Mouse (Mus musculus) midbrain, embryonic 16.5 days (tissue): ENCODE results near the gene Dhx57. TPM values are rescaled to one million over a fixed set of nuclear protein-coding genes. Genes with fewer than 3 reads are reported as not detected.
"Not testable (repeated sequence)": the region's sequence is repeated elsewhere in the genome, so short reads cannot be mapped to it uniquely, and the experiment has no call there.

ENCODE experiments used
- ATAC-seq: fragments of 200-750 bp; cut with Nextera tagmentation; 2 replicates; pipeline ENCODE4 v1.8.0; 2017; ENCODE audit warnings: moderate TSS enrichment
- H3K27ac ChIP-seq: fragments of 300-500 bp; sonication (generic); 2 replicates; pipeline ENCODE4 v1.5.1; 2014; ENCODE audit warnings: mild to moderate bottlenecking, low read length, mixed read lengths
- H3K27me3 ChIP-seq: fragments of 300-500 bp; sonication (generic); 2 replicates; pipeline ENCODE4 v1.6.1; 2014; ENCODE audit warnings: low read depth, low read length, mixed read lengths; ENCODE audit not compliant: control insufficient read depth, insufficient read depth
- H3K36me3 ChIP-seq: fragments of 300-500 bp; sonication (generic); 2 replicates; pipeline ENCODE4 v1.6.1; 2014; ENCODE audit warnings: mild to moderate bottlenecking, low read length, moderate library complexity, mixed read lengths; ENCODE audit not compliant: control insufficient read depth, insufficient read depth
- H3K4me1 ChIP-seq: fragments of 300-500 bp; sonication (generic); 2 replicates; pipeline ENCODE4 v1.6.1; 2014; ENCODE audit warnings: mild to moderate bottlenecking, low read length, mixed read lengths; ENCODE audit not compliant: control insufficient read depth, insufficient read depth
- H3K4me2 ChIP-seq: fragments of 300-500 bp; sonication (generic); 2 replicates; pipeline ENCODE4 v1.6.1; 2014; ENCODE audit warnings: mild to moderate bottlenecking, low read length, mixed read lengths
- H3K4me3 ChIP-seq: fragments of 300-500 bp; sonication (generic); 2 replicates; pipeline ENCODE4 v1.5.1; 2014; ENCODE audit warnings: low read depth, mild to moderate bottlenecking, low read length, moderate library complexity, mixed read lengths
- H3K9ac ChIP-seq: fragments of 300-500 bp; sonication (generic); 2 replicates; pipeline ENCODE4 v1.6.1; 2014; ENCODE audit warnings: low read depth, low read length, mixed read lengths
- H3K9me3 ChIP-seq: fragments of 300-500 bp; sonication (generic); replicated peaks from 2 replicates; pipeline ENCODE4 v1.6.1; 2014; ENCODE audit warnings: mild to moderate bottlenecking, low read length, mixed read lengths; ENCODE audit not compliant: control insufficient read depth, poor library complexity, severe bottlenecking
- WGBS: fragments of 180-500 bp; shearing (Covaris S2); extraction: QIAGEN DNeasy Blood & Tissue Kit; methylation state at CpG from one replicate; pipeline ENCODE4 v1.1.7; 2014; 5-methylcytosine and 5-hydroxymethylcytosine counted together
- polyA plus RNA-seq: library from polyadenylated mRNA; unstranded; fragments of >200 nt; fragmentation: Nextera tagmentation; extraction: Ambion mirVana; gene quantifications from 2 replicates; pipeline ENCODE4 v1.2.1, GENCODE M21; 2015

Dhx57 gene
- polyA plus RNA-seq, 1 experiment from 2014 or later = 57.0 TPM

DNA sequence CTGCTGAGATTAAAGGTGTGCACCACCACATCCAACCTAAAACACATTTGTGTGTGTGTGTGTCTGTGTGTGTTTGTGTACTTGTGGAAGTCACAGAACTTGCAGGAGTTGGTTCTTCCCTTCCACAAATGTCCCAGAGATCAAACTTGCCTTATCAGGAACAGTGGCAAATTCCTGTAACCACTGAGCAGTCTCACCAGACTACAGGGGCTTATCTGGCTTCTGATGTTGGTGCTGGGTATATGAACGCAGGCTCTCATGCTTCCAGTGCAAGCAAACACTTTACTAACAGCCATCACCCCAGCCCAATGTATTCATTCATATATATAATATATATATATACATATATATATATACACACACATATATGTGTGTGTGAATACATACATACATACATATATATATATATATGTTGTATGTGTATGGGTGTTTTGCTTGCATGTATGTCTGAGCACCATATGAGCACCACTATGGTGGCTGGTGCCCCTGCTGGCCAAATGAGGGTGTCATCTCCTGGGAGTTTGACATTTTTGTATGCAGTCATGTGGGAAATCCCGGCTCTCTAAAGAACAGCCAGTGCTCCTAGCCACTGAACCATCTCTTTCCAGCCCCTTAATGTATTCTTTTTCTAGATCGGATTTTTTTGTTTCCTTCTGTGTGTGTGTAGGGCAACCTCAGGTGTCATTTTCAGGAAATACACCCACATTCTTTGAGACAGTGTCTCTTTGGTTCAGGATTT, 68.2 kb downstream of the Dhx57 start:
- Histone ChIP-seq H3K36me3 (no peaks in the 10 kb centered on the region), H3K9ac (no peak overlapping the region)
- WGBS = 58% methylated on average over 3 of the region's 3 CpGs

GRCm38 (mm10) chr17:80221202-80221601, 69.1 kb downstream of the Dhx57 start:
- no peaks in the 10 kb centered on the region for H3K36me3 ChIP-seq
- H3K4me1 ChIP-seq = peaks cover 5% of the 10 kb centered on the region; the same call in 1 of the 2 replicates
- no peaks in the 10 kb centered on the region for H3K9me3 ChIP-seq
- no peak for ATAC-seq
- H3K4me2 ChIP-seq = no peak overlapping the region
- H3K27me3 ChIP-seq = no peaks in the 10 kb centered on the region
- no peak overlapping the region for H3K4me3 ChIP-seq
- 73% methylated on average over 9 of the region's 9 CpGs for WGBS
- H3K9ac ChIP-seq = no peak overlapping the region
- H3K27ac ChIP-seq = no peak overlapping the region

More for the DNA sequence above, 68.2 kb downstream of the Dhx57 start:
- Histone ChIP-seq H3K27me3 (no peaks in the 10 kb centered on the region), H3K27ac (no peak overlapping the region), H3K4me3 (no peak overlapping the region), H3K4me1 (peaks cover 5% of the 10 kb centered on the region; the same call in 1 of the 2 replicates), H3K9me3 (no peaks in the 10 kb centered on the region), H3K4me2 (no peak overlapping the region)
- no peak for ATAC-seq

DNA sequence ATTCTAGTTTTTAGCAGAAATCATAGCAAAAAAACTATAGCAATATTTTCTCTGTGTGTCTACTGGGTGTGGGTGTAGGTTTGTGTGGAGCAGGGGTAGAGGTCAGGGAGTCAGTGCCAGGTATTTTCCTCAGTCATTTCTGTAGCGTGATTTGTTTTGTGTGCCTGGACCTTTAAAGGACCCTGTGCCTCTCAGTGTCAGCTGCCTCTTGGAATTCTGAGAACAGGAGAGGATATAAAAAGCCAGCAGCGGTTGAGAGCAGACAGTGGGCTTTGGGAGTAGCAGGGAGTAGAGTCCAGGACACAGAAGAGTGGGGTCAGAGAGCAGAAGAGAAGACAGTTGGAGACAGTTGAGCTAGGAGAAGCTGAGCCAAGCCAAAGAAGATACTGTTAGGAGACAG, 70.1 kb downstream of the Dhx57 start:
- H3K27me3 ChIP-seq = no peaks in the 10 kb centered on the region
- 87% methylated on average over 2 of the region's 2 CpGs for WGBS
- H3K4me1 ChIP-seq = peaks cover 5% of the 10 kb centered on the region; the same call in 1 of the 2 replicates
- H3K4me3 ChIP-seq = no peak overlapping the region
- ATAC-seq = no peak
- no peak overlapping the region for H3K27ac ChIP-seq
- no peak overlapping the region for H3K4me2 ChIP-seq
- no peak overlapping the region for H3K9ac ChIP-seq
- no peaks in the 10 kb centered on the region for H3K9me3 ChIP-seq
- no peaks in the 10 kb centered on the region for H3K36me3 ChIP-seq

DNA sequence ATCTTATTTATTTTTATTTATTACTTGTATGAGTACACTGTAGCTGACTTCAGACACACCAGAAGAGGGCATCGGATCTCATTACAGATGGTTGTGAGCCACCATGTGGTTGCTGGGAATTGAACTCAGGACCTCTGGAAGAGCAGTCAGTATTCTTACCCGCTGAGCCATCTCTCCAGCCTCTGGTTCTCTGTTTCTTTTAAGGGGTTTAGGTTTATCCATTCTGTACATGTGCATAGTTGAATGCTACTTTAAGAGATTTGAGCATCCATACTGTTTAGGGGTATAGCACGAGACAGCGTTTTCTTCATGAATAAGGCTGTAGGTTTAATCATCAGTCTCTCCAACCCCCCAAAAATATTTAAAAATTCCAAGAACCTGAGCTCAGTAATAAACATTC, 76.3 kb downstream of the Dhx57 start:
- not testable (repeated sequence) for H3K9me3 ChIP-seq, H3K27ac ChIP-seq, H3K4me1 ChIP-seq, ATAC-seq, H3K4me2 ChIP-seq, H3K4me3 ChIP-seq, H3K9ac ChIP-seq, H3K36me3 ChIP-seq, H3K27me3 ChIP-seq
- WGBS = 92% methylated on average over 4 of the region's 4 CpGs

DNA sequence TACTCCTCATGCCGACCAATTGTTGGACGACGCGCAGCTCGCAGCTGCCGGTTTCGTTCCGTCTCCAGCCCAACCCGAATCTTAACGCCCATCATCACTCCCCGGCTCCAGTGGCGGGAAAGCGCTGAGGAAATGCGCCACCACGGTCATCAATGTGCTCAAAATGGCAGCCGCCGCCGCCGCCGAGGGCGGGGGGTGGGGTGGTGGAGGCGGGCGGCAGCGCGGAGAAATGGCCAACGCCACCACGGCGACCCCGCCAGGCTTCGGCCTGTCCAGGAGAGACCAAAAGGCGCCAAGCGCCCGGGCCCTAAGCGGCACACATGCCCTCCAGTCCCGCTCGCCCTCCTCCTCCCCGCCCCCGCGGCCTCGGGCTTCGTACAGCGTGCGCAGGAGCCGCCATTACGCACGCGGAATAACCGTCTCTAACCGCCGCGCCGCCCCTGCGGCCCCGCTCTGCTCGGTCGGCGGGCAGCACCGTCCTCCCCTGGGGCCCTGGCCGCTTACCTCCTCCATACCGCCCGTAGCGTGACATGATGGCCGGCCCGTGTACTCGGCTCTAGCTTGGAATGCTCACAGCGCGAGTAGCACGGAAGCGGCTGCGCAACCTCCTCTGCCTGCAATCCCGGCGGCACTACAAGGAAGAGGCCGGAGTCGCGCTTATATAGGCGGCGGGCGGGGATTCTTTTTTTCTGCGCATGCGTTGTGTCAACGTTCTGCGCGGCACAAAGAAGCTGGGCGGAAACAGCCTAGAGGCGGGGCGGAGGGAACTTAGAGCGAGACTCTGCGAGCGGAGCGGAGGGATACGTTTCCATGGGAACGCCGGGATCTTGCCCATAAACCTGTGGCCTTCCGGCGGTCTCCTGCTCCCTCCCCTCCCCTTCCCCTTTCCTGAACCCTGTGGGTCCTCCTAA, 83.3 kb downstream of the Dhx57 start, which contains the start of the genes Srsf7 and Ttc39d:
Srsf7 (minus strand) TSS at position 637 of the 911 bp plus-strand sequence.
Ttc39d (plus strand) TSS at position 790 of the 911 bp plus-strand sequence.
- no peaks in the 10 kb centered on the region for H3K9me3 ChIP-seq
- H3K9ac ChIP-seq = peak within 1 kb of the TSS; percentile 97
- peak within 1 kb of the TSS; percentile 75 for H3K4me3 ChIP-seq
- no peaks in the 10 kb centered on the region for H3K27me3 ChIP-seq
- H3K27ac ChIP-seq = peak within 1 kb of the TSS; percentile 100
- H3K36me3 ChIP-seq = peaks cover 19% of the 10 kb centered on the region
- under 1% methylated on average over 76 of the region's 95 CpGs for WGBS
- peaks cover 13% of the 10 kb centered on the region for H3K4me1 ChIP-seq
- H3K4me2 ChIP-seq = peak within 1 kb of the TSS; percentile 89
- peak; percentile 92 for ATAC-seq

GRCm38 (mm10) chr17:80206301-80206670, 84.0 kb downstream of the Dhx57 start:
- Histone ChIP-seq H3K27ac (peak overlapping the region; percentile 100), H3K4me3 (peak overlapping the region; percentile 75), H3K9ac (peak overlapping the region; percentile 97), H3K36me3 (peaks cover 21% of the 10 kb centered on the region), H3K27me3 (no peaks in the 10 kb centered on the region), H3K4me2 (peak overlapping the region; percentile 89), H3K9me3 (no peaks in the 10 kb centered on the region), H3K4me1 (peaks cover 13% of the 10 kb centered on the region)
- 0% methylated on average over 36 of the region's 36 CpGs for WGBS
- peak; percentile 65 for ATAC-seq

- Histone ChIP-seq H3K9ac (peak overlapping the region; percentile 97), H3K4me2 (peak overlapping the region; percentile 89), H3K4me3 (peak overlapping the region; percentile 75), H3K36me3 (peaks cover 21% of the 10 kb centered on the region), H3K27me3 (no peaks in the 10 kb centered on the region), H3K4me1 (peaks cover 13% of the 10 kb centered on the region), H3K27ac (peak overlapping the region; percentile 100), H3K9me3 (no peaks in the 10 kb centered on the region)
- WGBS = 28% methylated on average over 5 of the region's 5 CpGs
- no peak for ATAC-seq
Observed at GRCm38 (mm10) chr17:80205657-80206056, 84.6 kb downstream of the Dhx57 start.

DNA sequence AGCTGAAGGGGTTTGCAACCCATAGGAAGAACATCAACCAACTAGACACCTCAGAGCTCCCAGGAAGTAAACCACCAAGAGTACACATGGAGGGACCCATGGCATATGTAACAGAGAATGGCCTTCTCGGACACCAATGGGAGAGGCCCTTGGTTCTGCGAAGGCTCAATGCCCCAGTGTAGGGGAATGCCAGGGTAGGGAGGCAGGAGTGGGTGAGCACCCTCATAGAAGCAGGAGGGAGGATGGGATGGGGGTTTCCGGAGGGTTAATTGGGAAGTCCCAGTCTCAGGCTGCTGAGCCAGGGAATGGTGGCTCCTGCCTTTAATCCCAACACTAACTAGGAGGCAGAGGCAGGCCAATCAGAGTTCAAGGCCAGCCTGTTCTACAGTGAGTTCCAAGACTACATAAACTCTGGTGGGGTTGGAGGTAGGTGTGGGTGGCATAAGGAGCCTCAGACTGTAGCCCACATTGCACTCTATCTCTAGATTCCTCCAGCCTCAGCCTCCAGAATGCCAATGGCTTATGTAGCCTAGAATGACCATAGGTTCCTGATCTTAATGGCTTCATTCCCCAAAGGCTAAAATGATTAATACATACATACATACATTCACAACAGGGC, 91.0 kb downstream of the Dhx57 start:
- no peaks in the 10 kb centered on the region for H3K9me3 ChIP-seq
- no peaks in the 10 kb centered on the region for H3K27me3 ChIP-seq
- no peak overlapping the region for H3K4me2 ChIP-seq
- 95% methylated on average over 3 of the region's 3 CpGs for WGBS
- H3K27ac ChIP-seq = no peak overlapping the region
- H3K4me1 ChIP-seq = no peaks in the 10 kb centered on the region
- H3K36me3 ChIP-seq = peaks cover 31% of the 10 kb centered on the region
- H3K9ac ChIP-seq = no peak overlapping the region
- ATAC-seq = no peak
- H3K4me3 ChIP-seq = no peak overlapping the region
